Mouse (Mus musculus): ENCODE results near the gene Fem1a.
A peak's percentile ranks its signal among the peaks of the same experiment; 100 is the strongest.

Gene Fem1a

GRCm38 (mm10) chr17:56256239-56256881 is at the start of gene Fem1a:
Gene Fem1a, plus strand, starts transcription at chr17:56256810.
- DNase-seq: peak; percentile 93 to 98

DNA sequence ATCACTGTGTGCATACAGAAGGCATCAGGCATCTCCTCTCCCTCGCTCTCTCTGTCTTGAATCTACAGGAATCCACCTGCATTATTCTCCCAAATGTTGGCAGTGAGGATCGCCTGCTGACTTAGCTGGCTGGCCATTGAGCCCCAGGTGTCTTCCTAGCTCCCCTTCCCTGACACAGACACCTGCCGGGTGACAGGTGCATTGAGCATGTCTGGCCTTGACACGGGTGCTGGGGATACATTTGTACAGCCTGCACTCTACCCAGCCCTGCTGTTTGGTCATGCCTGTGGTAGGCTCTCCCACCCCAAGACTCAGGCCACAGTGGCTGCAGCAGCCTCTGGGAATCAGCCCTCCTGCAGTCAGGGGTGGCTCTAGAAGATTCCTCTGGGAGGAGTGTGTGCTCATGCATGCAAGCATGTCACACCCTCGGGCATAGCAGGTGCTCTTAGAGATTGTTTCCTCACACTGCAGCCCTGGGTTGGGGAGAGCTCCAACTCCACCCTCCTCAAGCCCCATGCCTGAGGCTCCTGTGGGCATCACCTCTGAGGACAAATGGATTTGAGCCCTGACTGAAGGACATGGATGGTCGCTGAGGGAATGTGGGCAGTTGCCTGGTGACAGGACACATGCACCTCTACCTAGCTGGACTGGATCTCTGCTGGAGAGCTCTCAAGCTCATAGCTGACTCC is 49.5 kb upstream of the Fem1a start:
- DNase-seq: no peak

DNA sequence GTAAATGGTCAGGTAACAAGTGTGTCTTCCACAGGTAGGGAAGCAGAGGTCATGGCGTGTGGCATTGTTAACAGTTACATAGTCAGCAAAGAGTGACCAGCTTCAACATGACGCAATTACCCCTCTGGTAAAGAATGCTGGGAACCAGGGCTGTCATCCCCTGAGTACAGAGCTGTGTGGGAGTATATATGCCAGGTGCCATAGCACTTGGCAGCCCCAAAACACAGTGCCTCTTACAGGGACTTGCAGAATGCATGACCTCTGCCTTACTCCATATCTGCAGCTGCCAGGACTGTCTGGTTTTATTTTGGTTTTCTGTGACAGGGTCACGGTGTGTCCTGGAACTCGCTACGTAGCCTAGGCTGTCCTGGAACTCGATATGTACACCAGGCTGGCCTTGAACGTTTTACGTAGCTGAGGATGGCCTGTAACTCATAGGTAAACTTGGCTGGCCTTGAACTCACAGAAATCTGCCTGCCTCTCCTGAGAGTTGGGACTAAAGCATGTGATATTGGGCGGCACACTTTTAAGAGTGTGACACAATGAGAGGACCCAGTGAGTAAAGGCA is 48.6 kb upstream of the Fem1a start:
- no peak for DNase-seq

DNA sequence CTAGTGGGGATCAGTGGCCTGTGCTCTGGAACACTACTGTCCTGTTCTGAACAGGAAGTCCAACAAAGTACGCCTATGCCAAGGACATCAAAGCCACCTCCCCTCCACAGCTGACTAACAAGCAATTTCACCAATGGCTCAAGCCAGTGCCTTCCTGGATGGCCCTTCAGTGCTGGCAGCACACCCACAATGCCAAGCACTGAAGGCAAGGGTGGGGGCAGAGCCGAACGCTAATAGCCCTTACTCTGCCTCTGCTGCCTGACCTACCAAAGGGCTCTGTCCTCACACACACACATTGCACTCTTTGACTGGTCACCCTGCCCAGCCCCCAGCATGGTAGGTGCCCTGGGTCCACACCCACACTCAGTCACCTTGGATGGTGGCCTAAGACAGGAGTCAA is 47.8 kb upstream of the Fem1a start:
- no peak for DNase-seq

GRCm38 (mm10) chr17:56211090-56211489 is 45.5 kb upstream of the Fem1a start:
- peak; percentile 22 to 41 for DNase-seq

- no peak for DNase-seq
These were observed 43.9 kb upstream of the Fem1a start for GRCm38 (mm10) chr17:56212676-56213075.

- no peak for DNase-seq
These were observed 42.4 kb upstream of the Fem1a start for GRCm38 (mm10) chr17:56214229-56214628.

- no peak for DNase-seq
These were observed 38.9 kb upstream of the Fem1a start for GRCm38 (mm10) chr17:56217670-56218069.

DNA sequence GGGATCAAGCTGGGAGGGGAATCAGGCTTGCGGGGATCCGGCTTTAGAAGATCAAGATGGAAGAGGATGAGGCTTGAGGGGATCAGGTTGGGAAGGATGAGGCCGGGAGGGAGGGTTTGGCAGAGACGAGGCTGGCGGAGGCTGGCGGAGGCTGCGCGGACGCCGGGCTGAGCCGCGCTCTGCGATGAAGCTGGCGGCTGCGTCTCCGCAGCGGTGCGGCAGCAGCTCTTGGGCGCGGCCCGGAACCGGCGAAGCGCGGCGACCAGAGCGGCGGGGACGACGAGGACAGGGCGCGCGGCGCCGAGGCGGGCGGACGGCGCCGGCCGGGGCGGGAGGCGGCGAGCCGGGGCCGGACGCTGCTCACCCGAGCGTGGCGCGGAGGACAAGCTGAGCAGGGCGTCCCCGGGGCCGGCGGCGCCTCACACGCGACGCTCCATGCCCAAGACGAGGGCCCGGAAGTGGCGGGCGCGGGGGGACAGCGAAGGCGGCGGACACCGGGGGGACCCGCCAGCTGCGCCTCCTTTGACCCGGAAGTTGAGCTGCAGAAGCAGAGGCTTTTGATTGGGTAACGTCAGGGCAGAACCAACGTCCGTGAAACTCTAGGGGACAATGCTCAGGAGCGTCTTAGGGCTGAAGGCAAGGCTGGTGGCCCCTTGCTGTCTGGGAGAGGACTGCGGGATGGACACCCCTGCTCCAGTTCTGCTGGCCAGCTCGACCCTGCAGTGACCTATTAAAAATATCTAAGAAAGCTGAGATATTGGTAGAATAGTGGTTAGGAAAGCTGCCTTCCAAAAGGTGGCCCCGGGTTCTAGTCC is 38.0 kb upstream of the Fem1a start, which contains the start of gene Dpp9:
Gene Dpp9 (minus strand): TSS at position 529 of the 815 bp plus-strand sequence.
- DNase-seq: peak; percentile 91 to 96

DNA sequence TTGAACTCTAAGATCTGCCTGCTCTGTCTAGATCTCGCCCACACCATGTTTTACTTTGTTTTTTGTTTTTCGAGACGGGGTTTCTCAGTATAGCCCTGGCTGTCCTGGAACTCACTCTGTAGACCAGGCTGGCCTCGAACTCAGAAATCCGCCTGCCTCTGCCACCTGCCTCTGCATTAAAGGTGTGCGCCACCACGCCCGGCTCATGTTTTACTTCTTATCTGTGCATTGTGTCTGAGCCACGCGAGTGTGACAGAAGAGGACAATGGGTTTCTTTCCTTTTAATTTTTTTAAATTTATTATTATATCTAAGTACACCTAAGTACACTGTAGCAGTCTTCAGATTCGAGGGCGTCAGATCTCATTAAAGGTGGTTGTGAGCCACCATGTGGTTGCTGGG is 37.4 kb upstream of the Fem1a start:
- DNase-seq: no peak

DNA sequence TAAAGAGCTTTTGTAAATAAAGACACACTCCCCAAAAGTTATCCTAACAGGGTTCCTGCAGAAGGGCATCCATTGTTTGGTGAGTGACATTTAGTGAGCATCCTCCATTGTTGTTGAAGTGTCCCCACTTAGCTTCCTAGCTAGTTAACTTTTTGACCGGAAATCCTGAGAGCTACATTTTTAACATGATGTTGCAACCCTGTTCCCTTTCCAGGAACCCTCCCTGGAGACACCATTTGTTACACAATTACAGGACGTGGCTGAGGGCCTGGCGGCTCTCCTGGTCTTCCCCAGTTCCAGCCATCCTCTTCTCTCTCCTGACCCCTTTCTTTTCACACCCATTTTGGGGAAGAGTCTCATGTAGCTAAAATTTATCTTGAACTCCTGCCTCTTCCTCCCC is 36.8 kb upstream of the Fem1a start:
- peak; percentile 61 to 80 for DNase-seq

GRCm38 (mm10) chr17:56224916-56225315 is 31.7 kb upstream of the Fem1a start:
- no peak for DNase-seq

DNA sequence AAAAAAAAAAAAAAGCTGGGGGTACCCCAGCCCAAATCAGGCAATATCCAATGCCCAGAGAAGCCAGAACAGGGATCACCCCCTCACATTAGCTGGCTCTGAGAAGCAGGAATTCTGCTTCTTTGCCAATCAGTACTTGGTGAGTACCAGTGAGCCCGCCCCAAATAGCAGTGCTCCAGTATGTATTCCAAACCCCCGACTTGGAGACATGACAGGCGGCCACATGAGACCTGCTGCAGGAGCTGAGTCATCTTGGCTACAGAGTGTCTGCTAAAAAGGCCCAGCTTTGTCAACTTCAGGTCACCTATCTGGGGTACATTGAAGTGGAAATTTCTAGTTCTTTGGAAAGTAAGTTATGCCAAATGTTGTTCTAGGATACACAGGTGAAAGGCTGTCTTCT is 30.0 kb upstream of the Fem1a start:
- DNase-seq: no peak

GRCm38 (mm10) chr17:56229943-56230342 is 26.7 kb upstream of the Fem1a start:
- DNase-seq: no peak

GRCm38 (mm10) chr17:56233389-56233788 is 23.2 kb upstream of the Fem1a start:
- no peak for DNase-seq

- DNase-seq: peak; percentile 68 to 78
These were observed 22.7 kb upstream of the Fem1a start for GRCm38 (mm10) chr17:56233818-56234469.

GRCm38 (mm10) chr17:56241541-56242401 is 14.8 kb upstream of the Fem1a start:
- DNase-seq: peak; percentile 89 to 98

DNA sequence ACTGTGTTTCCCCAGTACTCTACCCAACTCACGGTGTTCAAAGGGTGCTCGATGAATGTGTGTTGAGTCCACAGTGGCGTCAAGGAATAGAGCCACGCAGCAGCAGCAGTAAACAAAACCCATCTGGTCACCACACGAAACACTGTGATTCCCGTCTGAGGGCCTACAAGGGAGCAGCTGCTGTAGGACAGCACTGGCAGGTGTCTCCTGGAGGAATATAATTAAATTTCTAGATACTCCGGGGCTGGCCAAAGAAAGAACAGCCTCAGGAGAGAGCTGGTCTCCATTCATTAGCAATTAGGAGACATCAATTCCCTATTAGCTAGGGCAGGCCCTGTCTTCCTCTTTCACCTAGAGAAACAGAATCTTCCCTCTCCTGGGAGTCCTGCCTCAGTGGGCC is 11.0 kb upstream of the Fem1a start:
- DNase-seq: no peak

DNA sequence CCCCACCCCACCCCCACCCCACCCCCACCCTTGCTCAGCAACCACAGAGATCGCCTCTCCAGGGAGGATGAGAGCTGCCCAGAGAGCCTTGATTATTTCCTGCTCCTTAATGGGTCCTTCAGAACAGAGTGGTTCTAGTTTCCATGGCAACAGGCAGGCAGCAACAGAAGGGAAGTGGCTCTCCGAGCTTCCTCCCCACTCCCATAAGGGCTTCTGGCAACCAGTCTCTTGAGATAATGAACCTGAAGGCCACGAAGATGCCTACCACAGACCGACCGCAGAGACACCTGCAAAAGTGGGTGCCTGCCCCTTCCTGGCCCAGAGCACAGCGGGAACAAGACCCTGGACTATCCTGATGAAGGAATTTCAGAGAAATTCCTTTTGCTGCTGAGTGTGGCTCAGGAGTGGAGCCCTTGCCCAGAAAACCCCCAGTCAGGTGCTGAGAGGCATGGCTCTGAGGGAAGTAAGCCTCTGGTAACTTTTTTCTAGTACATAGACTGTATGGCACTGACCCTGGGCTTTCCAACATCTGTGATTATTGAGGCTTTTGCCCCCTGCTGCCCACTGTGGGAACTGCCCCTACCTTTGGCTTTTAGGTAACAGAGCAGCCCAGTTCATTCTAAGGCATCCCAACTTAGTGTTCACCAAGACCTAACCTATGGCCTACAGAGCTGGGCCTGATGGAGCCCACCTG is 5.3 kb upstream of the Fem1a start:
- peak; percentile 81 to 89 for DNase-seq

DNA sequence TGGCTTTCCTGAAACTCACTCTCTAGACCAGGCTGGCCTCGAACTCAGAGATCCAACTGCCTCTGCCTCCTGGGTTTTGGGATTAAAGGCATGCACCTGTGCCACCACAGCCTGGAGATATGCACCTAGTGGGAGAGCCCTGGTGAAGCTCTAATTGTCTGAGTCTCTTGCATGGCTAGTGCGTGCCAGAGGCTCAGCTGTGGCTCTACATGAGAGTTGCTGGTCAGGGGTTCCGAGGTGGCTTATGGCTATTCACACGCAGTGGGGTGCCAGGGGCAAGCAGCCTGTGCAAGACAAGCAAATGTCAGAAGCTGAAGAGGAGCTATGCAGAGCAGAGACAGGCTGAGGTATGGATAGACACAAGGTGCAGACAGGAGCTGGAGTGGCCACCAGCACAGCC is 1.9 kb upstream of the Fem1a start:
- no peak for DNase-seq

DNA sequence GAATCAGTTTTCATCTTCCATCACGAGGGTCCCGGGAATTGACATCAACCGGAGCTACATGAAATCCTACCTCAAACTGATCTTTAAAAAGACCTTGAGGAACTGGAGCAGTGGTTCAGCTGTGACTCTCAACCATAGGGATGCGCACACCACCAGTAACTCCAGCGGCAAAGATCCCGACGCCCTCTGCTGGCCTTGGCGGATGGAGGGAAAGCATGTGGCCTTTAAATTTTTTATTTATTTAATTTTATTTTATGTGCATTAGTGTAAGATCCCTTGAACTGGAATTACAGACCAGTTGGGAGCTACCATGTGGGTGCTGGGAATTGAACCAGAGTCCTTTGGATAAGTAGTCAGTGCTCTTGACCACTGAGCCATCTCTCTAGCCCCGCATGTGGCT is 1.2 kb upstream of the Fem1a start:
- DNase-seq: peak in 1 of 2 experiments; percentile 40
